Mouse (Mus musculus) liver, embryonic 13.5 days (tissue): ENCODE data around the gene Rnf123. TPM values are rescaled to one million over a fixed set of nuclear protein-coding genes. Genes with fewer than 3 reads are reported as not detected.
"Not testable (repeated sequence)": the region's sequence is repeated elsewhere in the genome, so short reads cannot be mapped to it uniquely, and the experiment has no call there.

ENCODE experiments used
- ATAC-seq: fragments of 200-750 bp; cut with Nextera tagmentation; 2 replicates; pipeline ENCODE4 v1.8.0; 2017; ENCODE audit warnings: low read depth, mild to moderate bottlenecking, moderate number of reproducible peaks, moderate library complexity
- DNase-seq: peaks from one replicate; pipeline ENCODE4 v3.0.0; 2022
- H3K27ac ChIP-seq: fragments of 300-500 bp; sonication (generic); 2 replicates; pipeline ENCODE4 v1.5.1; 2015; ENCODE audit warnings: moderate library complexity, mild to moderate bottlenecking, inconsistent platforms
- H3K27me3 ChIP-seq: fragments of 300-500 bp; sonication (generic); 2 replicates; pipeline ENCODE4 v1.6.1; 2015; ENCODE audit warnings: mild to moderate bottlenecking, inconsistent platforms
- H3K36me3 ChIP-seq: fragments of 300-500 bp; sonication (generic); 2 replicates; pipeline ENCODE4 v1.6.1; 2015; ENCODE audit warnings: mild to moderate bottlenecking, inconsistent platforms
- H3K4me1 ChIP-seq: fragments of 300-500 bp; sonication (generic); replicated peaks from 2 replicates; pipeline ENCODE4 v1.6.1; 2015; ENCODE audit warnings: inconsistent platforms
- H3K4me2 ChIP-seq: fragments of 300-500 bp; sonication (generic); 2 replicates; pipeline ENCODE4 v1.6.1; 2015; ENCODE audit warnings: inconsistent platforms, mild to moderate bottlenecking, moderate library complexity
- H3K4me3 ChIP-seq: fragments of 300-500 bp; sonication (generic); replicated peaks from 2 replicates; pipeline ENCODE4 v1.5.1; 2015; ENCODE audit warnings: mild to moderate bottlenecking, inconsistent platforms
- H3K9ac ChIP-seq: fragments of 300-500 bp; sonication (generic); 2 replicates; pipeline ENCODE4 v1.6.1; 2015; ENCODE audit warnings: mild to moderate bottlenecking, inconsistent platforms
- H3K9me3 ChIP-seq: fragments of 300-500 bp; sonication (generic); replicated peaks from 2 replicates; pipeline ENCODE4 v1.6.1; 2016; ENCODE audit warnings: inconsistent platforms
- WGBS: fragments of 180-500 bp; shearing (Covaris S2); methylation state at CpG from one replicate; pipeline ENCODE4 v1.1.7; 2015; ENCODE audit not compliant: insufficient replicate concordance; 5-methylcytosine and 5-hydroxymethylcytosine counted together
- polyA plus RNA-seq: library from polyadenylated mRNA; unstranded; fragments of >200 nt; fragmentation: Nextera tagmentation; extraction: Ambion mirVana; gene quantifications from 2 replicates; pipeline ENCODE4 v1.2.1, GENCODE M21; 2015

Gene Rnf123
- polyA plus RNA-seq, 1 experiment from 2014 or later: 80.8 TPM

DNA sequence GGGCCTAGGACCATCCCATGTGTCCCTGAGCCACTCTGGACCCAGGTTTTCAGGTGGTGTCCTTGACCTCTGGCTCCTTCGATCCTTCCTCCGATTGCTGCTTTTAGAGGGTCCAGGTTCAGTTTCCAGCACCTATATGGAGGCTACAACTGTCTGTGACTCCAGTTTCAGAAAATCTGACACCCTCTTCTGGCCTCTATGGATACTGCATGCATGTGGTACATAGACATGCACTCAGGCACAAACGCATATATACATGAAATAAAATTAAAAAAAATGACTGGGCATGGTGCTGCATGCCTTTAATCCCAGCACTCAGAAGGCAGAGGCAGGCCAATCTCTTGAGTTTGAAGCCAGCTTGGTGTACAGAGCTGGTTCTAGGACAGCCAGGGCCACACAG is 55.3 kb downstream of the Rnf123 start:
- no peak overlapping the region for H3K4me2 ChIP-seq
- peaks cover 78% of the 10 kb centered on the region for H3K36me3 ChIP-seq
- H3K27me3 ChIP-seq: no peaks in the 10 kb centered on the region
- H3K9ac ChIP-seq: no peak overlapping the region
- H3K4me3 ChIP-seq: no peak overlapping the region
- no peak overlapping the region for H3K27ac ChIP-seq
- no peaks in the 10 kb centered on the region for H3K4me1 ChIP-seq
- no peak for ATAC-seq
- 93% methylated on average over 3 of the region's 3 CpGs for whole genome bisulfite sequencing
- no peaks in the 10 kb centered on the region for H3K9me3 ChIP-seq
- DNase-seq: no peak

DNA sequence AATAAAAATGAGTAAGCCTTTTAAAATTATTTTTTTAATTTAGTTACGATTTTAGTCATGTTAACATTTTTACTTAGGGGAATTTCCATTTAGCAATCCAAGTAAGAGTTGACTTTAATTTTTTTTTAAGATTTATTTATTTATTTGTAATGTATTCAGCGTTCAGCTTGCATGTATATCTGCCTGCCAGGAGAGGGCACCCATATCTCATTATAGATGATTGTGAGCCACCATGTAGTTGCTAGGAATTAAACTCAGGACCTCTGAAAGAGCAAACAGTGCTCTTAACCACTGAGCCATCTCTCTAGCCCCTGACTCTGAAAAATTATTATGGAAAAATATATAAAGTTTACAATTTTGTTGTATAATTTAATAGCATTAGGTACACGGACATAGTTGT is 56.6 kb downstream of the Rnf123 start:
- Histone ChIP-seq H3K4me1 (peaks cover 10% of the 10 kb centered on the region), H3K27me3 (no peaks in the 10 kb centered on the region), H3K9ac (no peak overlapping the region), H3K4me2 (no peak overlapping the region), H3K9me3 (no peaks in the 10 kb centered on the region), H3K27ac (no peak overlapping the region), H3K36me3 (peaks cover 66% of the 10 kb centered on the region), H3K4me3 (no peak overlapping the region)
- WGBS: 85% methylated on average over 3 of the region's 3 CpGs
- DNase-seq: no peak
- no peak for ATAC-seq

DNA sequence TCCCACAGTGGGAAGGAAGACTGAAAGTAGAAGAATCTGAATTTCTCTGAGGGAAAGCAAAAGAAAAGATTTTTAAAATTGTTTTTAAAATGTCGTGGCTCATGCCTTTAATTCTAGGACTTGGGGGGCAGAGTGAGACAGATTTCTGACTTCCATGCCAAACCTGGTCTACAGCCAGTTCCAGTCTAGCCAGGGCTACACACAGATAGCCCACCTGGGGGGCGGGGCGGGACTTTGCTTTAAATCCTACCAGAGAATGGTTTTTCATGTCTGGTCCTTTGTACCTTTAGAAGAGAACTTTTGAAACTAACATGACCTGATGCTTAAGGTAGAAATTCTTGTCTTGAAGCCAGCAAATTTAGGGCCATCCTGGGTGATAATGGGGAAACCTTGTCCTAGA is 59.9 kb downstream of the Rnf123 start:
- Histone ChIP-seq H3K27ac (no peak overlapping the region), H3K36me3 (peaks cover 50% of the 10 kb centered on the region), H3K4me1 (peaks cover 21% of the 10 kb centered on the region), H3K9ac (no peak overlapping the region), H3K4me3 (no peak overlapping the region), H3K4me2 (no peak overlapping the region), H3K27me3 (no peaks in the 10 kb centered on the region), H3K9me3 (no peaks in the 10 kb centered on the region)
- no peak for ATAC-seq
- 77% methylated on average over 3 of the region's 3 CpGs for WGBS
- no peak for DNase-seq

DNA sequence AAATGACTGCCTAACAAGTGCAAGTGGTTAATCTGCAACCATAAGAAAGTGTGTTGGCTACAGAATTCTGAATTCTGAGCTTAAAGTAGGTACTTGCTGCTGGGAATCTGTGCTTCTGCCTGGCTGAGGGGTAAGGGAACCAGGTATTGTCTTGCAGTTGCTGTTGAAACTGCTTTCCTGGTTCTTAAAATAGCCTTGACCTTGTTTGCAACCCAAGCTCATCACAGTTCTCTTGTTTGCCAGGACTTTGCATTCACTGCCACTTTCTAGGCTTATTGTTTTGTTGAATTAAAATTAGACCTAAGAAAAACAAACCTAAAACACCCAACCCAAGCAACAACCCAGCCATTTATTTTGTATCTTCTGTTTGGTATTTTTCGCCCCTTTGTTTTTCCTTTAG is 62.4 kb downstream of the Rnf123 start:
- DNase-seq: no peak
- no peak for ATAC-seq
- 88% methylated on average over 1 of the region's 1 CpGs for WGBS

DNA sequence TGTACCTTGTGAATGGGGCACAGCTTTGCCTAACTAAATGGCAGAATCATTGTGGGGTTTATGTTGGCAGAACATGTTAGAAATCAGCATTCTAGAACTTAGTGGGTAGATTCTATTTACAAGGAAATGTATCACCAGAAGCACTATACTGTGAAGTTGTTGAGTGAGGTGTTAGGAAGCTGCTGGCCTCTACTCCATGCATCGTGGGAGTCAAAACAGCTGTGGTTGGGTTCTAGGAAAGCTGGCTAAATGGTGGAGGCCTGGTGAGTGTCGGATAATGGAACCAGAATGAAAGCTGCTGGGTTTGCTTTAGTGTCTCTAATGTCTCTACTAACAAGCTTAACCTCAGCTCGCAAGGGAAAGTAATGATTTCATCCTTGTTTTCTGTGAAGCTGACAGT is 66.0 kb downstream of the Rnf123 start:
- Histone ChIP-seq H3K27ac (no peak overlapping the region), H3K27me3 (no peaks in the 10 kb centered on the region), H3K9ac (no peak overlapping the region), H3K36me3 (peaks cover 42% of the 10 kb centered on the region), H3K4me1 (peaks cover 16% of the 10 kb centered on the region), H3K9me3 (no peaks in the 10 kb centered on the region), H3K4me2 (no peak overlapping the region), H3K4me3 (no peak overlapping the region)
- DNase-seq: no peak
- ATAC-seq: no peak
- 83% methylated on average over 3 of the region's 3 CpGs for WGBS

More for the DNA sequence above, 62.4 kb downstream of the Rnf123 start:
- H3K27me3 ChIP-seq: no peaks in the 10 kb centered on the region
- H3K4me2 ChIP-seq: no peak overlapping the region
- peaks cover 42% of the 10 kb centered on the region for H3K36me3 ChIP-seq
- H3K9ac ChIP-seq: no peak overlapping the region
- no peaks in the 10 kb centered on the region for H3K9me3 ChIP-seq
- H3K4me1 ChIP-seq: peaks cover 21% of the 10 kb centered on the region
- no peak overlapping the region for H3K27ac ChIP-seq
- H3K4me3 ChIP-seq: no peak overlapping the region

DNA sequence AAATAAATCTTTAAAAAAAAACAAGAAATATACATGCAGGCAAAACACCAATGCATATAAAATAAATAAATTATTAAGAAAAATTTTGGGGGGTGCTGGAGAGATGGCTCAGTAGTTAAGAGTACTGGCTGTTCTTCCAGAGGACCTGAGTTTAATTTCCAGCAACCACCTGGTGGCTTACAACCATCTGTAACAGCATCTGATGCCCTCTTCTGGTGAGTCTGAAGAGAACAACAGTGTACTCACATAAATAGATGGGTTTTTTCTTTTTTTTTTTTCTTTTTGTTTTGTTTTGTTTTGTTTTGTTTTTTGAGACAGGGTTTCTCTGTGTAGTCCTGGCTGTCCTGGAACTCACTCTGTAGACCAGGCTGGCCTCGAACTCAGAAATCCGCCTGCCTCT is 69.6 kb downstream of the Rnf123 start:
- not testable (repeated sequence) for H3K9ac ChIP-seq, H3K4me2 ChIP-seq, H3K27me3 ChIP-seq, H3K9me3 ChIP-seq, ATAC-seq, H3K4me3 ChIP-seq, H3K27ac ChIP-seq, DNase-seq
- 91% methylated on average over 2 of the region's 2 CpGs for WGBS
- peaks cover 16% of the 10 kb centered on the region for H3K4me1 ChIP-seq
- H3K36me3 ChIP-seq: peaks cover 47% of the 10 kb centered on the region

DNA sequence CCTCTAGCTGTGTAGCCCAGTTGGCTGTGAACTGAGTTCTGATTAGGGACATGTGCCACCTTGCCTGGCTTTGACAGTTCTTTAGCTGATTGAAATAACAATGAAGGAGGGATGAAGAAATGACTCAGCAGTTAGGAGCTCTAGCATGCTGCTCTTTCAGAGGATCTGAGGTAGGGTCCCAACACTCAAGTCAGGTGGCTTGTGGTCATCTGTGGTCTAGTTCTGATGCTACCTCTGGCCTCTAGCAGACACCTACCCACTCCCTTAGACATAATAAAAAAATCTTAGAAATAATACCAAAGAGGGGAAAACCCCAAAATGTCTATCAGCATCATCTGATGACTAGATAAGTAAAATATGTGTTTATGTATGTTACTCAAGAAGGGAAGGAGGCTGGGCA is 72.8 kb downstream of the Rnf123 start:
- Histone ChIP-seq H3K27me3 (no peaks in the 10 kb centered on the region), H3K27ac (no peak overlapping the region), H3K9me3 (no peaks in the 10 kb centered on the region), H3K36me3 (peaks cover 38% of the 10 kb centered on the region), H3K9ac (no peak overlapping the region), H3K4me1 (peaks cover 40% of the 10 kb centered on the region), H3K4me2 (no peak overlapping the region), H3K4me3 (no peak overlapping the region)
- no peak for DNase-seq
- ATAC-seq: no peak

DNA sequence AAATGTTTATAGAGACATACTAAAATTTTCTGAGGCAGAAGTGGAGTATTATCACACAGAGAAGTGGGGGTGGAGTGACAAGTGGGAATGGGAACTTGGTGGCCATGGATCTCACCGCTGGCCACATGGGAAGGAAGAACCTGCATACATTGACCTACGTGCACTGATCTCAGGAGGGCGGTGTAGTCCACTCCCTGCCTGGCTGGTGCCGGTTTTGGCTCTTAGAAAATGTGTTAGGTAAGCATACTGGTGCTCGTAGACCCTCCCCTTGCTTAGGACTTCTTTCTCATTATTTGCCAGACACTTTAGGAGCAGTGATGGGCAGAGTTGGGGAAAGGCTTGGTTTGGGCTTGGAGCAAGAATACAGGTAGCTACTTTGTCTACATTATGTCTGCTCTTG is 75.1 kb downstream of the Rnf123 start:
- Histone ChIP-seq H3K36me3 (peaks cover 31% of the 10 kb centered on the region), H3K27me3 (no peaks in the 10 kb centered on the region), H3K4me2 (no peak overlapping the region), H3K9me3 (no peaks in the 10 kb centered on the region), H3K4me1 (peaks cover 61% of the 10 kb centered on the region), H3K27ac (0 out of 2 replicates have a peak overlapping the region, but pooled peaks have one; percentile 2), H3K9ac (no peak overlapping the region), H3K4me3 (no peak overlapping the region)
- DNase-seq (no peak), ATAC-seq (no peak)
- WGBS: 77% methylated on average over 5 of the region's 5 CpGs

DNA sequence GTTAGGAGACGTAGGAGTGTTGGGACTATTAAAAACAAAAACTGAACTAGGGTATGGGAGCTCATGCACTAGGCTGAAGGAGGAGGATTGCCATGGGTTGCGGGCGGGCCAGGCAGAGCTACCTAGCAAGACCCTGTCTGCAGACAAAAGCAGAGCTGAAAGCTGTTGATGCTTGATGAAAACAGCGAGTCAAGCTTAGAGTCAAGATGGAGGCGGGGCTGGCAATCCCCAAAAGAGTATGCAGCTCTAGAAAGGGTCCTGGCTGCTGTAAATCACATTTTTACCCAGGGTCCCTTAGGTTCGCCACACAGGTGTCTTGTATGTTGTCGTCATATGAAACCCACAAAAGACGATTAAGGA is 79.6 kb downstream of the Rnf123 start:
- Histone ChIP-seq H3K27me3 (0 out of 2 replicates have a peak, but pooled peaks cover 4% of the 10 kb centered on the region), H3K27ac (peak overlapping the region; percentile 97), H3K4me2 (peak overlapping the region; percentile 86), H3K4me1 (peaks cover 57% of the 10 kb centered on the region), H3K9ac (peak overlapping the region; percentile 99), H3K36me3 (peaks cover 17% of the 10 kb centered on the region; the same call in 1 of the 2 replicates), H3K9me3 (no peaks in the 10 kb centered on the region), H3K4me3 (peak overlapping the region; percentile 95)
- WGBS: 26% methylated on average over 8 of the region's 8 CpGs
- DNase-seq: peak; percentile 11
- ATAC-seq: no peak

DNA sequence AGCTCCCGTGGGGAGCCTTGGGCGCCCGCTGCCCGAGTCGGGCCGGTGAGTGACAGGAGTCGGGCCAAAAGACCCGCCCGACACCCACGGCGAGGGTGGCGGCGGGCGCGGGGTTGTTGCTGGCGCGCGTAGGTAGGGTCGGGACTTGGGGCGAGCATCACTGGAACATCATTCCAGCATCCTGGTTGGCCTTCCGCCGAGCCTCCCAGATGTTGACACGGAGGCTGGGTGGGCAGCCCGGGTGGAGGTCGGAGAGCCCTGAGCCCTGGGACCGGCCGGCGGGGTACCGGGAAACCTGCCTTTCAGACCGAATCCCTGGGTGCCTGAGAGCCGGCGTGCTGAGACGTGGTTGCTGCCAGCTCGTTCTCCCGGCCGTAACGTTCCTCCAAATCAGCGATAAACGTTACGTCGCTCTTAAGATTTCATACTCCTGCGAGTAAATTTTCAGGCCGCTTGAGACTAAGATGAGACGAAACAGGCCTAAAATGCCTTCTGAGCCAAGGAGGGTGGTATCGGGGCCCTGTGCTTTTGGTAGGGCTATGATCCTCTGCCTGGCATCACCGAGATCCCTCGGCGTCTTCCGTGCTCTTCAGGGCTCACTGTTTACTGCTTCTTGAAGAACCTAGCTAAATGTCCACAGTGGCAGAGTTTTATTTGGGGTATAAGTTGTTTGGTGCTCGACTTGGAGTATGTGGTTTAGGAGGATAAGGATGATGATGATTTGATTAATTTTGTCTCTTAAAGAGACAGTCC is 80.2 kb downstream of the Rnf123 start:
- Histone ChIP-seq H3K27ac (peak overlapping the region; percentile 97), H3K9ac (peak overlapping the region; percentile 99), H3K9me3 (no peaks in the 10 kb centered on the region), H3K36me3 (peaks cover 12% of the 10 kb centered on the region; the same call in 1 of the 2 replicates), H3K4me2 (peak overlapping the region; percentile 86), H3K4me1 (peaks cover 51% of the 10 kb centered on the region), H3K27me3 (0 out of 2 replicates have a peak, but pooled peaks cover 4% of the 10 kb centered on the region), H3K4me3 (peak overlapping the region; percentile 95)
- WGBS: 0% methylated on average over 50 of the region's 50 CpGs
- no peak for DNase-seq
- ATAC-seq: peak; percentile 53

DNA sequence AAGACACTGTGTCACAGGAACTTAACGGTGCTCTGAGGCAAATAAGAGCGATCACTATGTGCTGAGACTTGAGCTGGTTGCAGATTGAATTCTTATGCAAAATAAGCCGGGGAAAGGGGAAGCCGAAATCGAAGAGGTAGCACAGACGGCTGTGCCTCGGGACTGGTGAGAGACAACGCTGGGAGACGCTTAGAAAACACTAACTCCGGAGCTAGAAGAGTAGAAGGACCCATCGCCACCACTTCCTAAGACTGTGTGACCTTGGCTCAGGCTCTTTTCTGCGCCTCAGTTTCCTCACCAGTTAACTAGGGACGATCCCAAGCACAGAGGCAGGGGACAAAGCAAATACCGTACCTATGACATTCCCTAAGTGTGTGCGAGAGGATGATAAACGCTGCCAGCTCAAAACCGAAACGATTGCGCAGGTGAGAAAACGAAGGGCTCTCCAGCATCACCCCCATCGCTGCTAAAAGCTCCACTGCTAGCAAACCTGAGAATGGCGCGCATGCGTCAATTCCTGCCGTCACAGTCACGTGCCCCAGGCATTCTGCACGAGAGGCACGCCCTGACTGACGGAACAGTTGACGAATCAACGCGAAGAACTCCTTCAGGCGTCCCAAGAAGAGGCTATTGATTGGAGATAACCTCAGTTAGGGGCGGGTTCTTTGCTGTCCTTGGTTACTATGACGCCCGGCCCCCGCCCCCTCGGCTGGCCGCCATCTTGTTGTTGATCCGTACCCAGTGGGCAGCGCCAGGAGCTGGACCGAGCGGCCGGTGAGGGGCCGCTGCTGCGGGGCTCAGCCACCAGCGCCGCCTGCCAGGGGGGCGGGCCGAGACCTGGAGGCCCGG is 81.0 kb downstream of the Rnf123 start, which contains the start of gene Ip6k1:
Ip6k1 (plus strand) TSS at position 580 of the 849 bp plus-strand sequence.
- H3K4me1 ChIP-seq: peaks cover 44% of the 10 kb centered on the region
- peak within 1 kb of the TSS; percentile 97 for H3K27ac ChIP-seq
- H3K27me3 ChIP-seq: 0 out of 2 replicates have a peak, but pooled peaks cover 4% of the 10 kb centered on the region
- WGBS: under 1% methylated on average over 51 of the region's 51 CpGs
- peak; percentile 100 for DNase-seq
- peak within 1 kb of the TSS; percentile 95 for H3K4me3 ChIP-seq
- H3K9ac ChIP-seq: peak within 1 kb of the TSS; percentile 99
- peaks cover 8% of the 10 kb centered on the region; the same call in 1 of the 2 replicates for H3K36me3 ChIP-seq
- no peaks in the 10 kb centered on the region for H3K9me3 ChIP-seq
- peak within 1 kb of the TSS; percentile 89 for H3K4me2 ChIP-seq
- peak; percentile 96 for ATAC-seq
